Mouse (Mus musculus): ENCODE measurements around the gene Hoxb13.

- TF ChIP-seq POLR2A (IDR thresholded peaks at IDR 0.05; ENCODE audit: low read depth, low read length) (no peak), CTCF (conservative IDR thresholded peaks at IDR 0.05; ENCODE audit: insufficient read depth, insufficient read length, low read depth, low read length) (0 out of 2 replicates have a peak, but pooled peaks have one; percentile 19)
These were observed 29.7 kb downstream of the Hoxb13 start for GRCm38 (mm10) chr11:96223813-96224212.
